Mouse (Mus musculus) CD4-positive, CD25-positive, alpha-beta regulatory T cell, adult 2 months (primary cell): Measurements from ENCODE around the gene Fam13c.

Experiments
- DNase-seq: peaks from one replicate; pipeline ENCODE4 v3.0.0-alpha.2; 2012; ENCODE audit warnings: low read depth, low spot score

The Fam13c gene

GRCm38 (mm10) chr10:70458574-70459263, 18.4 kb downstream of the Fam13c start:
- DNase-seq = no peak

DNA sequence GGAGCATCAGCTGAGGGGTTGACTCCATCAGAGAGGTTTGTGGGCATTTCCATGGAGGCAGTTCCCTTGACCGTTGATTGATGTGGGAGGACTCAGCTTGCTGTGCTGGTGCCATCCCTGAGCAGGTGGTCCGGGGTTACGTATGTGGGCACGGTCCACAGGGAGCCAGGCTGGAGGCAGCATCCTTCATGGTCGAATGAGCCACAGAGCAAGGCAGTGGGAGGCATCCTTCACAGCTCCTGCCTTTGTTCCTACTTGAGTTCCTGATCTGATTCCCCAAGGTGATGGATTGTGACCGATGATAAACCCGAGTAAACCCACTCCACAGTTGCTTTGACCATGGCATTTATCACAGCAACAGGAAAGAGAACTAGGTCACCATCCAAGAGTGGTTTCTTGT, 25.4 kb downstream of the Fam13c start:
- no peak for DNase-seq

GRCm38 (mm10) chr10:70470836-70471235, 30.6 kb downstream of the Fam13c start:
- no peak for DNase-seq

DNA sequence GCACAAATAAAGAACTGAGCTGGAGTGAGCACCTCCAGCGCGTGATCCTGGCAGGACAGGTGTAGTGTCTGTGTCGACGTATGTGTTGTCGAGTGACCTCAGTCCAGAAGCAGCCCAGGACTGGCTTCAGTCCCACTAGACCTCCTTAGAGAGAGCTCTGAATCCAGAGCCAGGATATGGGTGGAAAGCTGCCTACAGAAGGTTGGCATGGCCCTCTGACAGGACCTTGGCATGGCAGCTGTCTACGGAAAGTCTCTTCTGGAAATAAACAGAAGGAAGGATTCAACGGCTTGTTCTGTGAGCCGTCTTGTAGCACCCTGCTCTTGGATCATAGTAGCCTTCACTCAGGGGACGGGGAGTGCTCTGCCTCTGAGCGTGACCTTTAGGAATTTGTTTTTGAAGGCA, 37.5 kb downstream of the Fam13c start:
- no peak for DNase-seq

GRCm38 (mm10) chr10:70483736-70484135, 43.5 kb downstream of the Fam13c start:
- DNase-seq = no peak

DNA sequence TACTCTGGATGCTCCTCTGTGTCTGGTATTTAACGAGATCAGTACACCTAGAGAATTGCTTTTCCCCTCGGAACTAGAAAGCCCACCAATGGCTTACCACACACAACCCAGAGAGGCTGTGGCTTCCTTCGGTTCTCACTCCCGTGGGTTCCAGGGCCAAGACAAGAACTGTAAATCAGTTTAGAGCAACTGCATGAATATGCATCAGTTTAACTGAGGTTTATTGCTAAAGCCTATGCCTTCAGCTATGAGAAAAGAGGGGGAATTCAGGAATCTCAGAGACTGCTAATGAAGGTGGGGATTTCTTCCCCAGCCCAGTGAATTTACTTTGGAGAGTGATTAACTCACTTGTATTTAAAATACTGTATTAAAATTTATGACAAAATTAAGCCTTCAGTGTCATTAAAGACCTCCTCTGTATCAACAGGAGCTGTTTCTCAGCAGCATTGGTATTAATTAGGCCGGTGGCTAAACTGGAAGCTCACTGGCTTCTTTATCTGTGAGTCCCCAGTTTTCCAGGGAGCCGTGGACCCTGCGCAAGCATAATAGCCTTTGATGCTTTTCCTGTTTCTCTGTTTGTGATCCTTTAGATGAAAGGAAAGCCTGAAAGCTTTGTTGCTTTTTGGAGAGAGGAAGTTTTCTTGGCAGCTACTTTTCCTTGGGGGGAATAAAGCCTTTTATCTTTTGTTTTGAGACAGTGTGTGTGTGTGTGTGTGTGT, 44.4 kb downstream of the Fam13c start:
- no peak for DNase-seq

GRCm38 (mm10) chr10:70485287-70485612, 45.0 kb downstream of the Fam13c start:
- DNase-seq = no peak

- DNase-seq = no peak
Measured at GRCm38 (mm10) chr10:70486651-70487050, 46.4 kb downstream of the Fam13c start.

GRCm38 (mm10) chr10:70493891-70494290, 53.6 kb downstream of the Fam13c start:
- no peak for DNase-seq

GRCm38 (mm10) chr10:70494441-70494840, 54.2 kb downstream of the Fam13c start:
- DNase-seq = no peak

DNA sequence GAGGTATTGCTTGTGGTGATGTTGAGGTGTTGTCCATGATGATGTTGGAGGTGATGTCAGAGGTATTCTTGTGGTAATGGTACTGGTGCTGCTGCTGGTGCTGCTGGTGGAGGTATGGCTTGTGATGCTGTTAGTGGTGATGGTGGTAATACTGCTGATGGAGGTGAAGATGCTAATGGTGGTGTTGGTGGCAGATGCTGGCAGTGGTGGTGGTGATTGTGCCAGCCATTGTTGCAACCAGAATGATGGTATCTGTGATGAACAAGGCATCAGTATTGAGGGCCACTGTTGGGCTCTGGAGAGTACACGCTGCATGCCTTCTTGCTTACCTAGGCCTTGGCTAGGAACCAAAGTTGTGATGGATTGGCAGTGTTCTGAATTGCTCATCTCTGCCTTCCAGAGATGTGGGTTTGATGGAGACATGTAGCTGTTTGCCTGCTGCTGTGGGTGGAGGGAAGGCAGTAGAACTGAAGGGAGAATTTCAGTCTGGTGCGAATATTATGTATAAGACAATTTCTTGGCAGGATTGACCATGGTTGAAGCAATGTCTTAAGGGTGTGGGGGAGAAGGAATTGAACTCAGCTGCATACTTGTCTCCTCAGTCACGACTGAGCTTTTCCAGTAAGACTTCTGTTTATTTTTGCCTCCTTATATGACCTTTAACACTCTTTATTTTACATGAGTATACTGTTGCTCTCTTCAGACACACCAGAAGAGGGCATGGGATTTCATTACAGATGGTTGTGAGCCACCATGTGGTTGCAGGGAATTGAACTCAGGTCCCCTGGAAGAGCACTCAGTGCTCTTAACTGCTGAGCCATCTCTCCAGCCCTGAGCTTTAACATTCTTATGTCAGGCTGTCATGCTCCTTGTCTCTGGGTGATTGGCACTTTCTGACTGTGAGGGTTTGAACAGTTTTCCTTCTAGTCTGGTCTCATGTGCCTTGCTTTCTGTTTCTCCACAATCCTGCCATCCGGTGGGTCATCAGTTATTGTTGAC, 55.1 kb downstream of the Fam13c start:
- DNase-seq = no peak

DNA sequence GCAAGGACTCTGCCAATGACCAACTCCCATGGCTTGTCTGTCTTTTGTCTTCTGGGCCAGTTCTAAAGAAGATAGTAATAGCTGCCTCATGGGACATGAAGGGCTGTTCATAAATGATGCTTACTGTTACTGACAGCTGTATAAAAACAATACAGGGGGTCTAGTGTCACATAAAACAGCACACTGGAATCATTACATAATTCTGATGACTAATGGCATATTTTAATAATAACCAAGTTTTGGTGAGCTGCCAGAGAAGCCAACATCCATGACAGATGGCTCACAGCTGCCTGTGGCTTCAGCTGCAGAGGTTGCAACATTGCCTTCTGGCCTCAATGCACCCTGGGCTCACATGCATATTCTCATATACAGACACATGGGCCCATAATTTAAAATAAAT, 56.7 kb downstream of the Fam13c start:
- DNase-seq = no peak

- no peak for DNase-seq
Measured at GRCm38 (mm10) chr10:70498328-70498727, 58.0 kb downstream of the Fam13c start.

DNA sequence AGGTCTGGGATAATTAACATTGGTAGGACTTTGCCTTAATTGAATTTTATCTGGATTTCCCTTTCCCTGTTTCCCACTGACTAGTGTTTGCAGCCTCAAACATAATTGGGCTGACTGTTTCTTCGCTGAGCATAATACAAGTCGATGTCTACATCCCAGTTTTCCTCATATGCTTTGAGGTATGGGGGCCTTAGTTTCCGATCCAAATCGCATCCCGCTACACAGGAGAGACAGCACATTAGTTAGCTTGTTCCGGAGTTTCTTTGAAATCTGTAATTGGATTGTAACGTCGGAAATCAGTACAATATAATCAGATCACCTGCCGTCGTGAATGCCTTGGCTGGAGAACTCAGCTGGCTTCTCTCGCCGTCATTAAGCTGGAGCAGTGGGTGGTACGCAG, 59.0 kb downstream of the Fam13c start:
- no peak for DNase-seq

GRCm38 (mm10) chr10:70504871-70505270, 64.6 kb downstream of the Fam13c start:
- no peak for DNase-seq

DNA sequence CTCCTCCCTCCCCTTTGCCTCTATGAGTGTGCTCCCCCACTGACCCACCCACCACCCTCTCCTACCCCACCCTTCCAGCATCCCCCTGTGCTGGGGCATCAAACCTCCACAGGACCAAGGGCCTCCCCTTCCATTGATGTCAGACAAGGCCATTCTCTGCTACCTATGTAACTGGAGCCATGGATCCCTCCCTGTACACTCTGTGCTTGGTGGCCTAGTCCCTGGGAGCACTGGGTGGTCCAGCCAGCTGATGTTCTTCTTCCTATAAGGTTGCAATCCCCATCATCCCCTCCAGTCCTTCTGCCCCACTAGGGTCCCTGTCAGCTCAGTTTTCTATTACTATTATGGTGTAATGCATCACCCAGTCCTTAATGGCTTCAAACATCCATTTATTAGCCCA, 65.1 kb downstream of the Fam13c start:
- no peak for DNase-seq

- DNase-seq = no peak
Measured at GRCm38 (mm10) chr10:70505842-70506241, 65.6 kb downstream of the Fam13c start.

DNA sequence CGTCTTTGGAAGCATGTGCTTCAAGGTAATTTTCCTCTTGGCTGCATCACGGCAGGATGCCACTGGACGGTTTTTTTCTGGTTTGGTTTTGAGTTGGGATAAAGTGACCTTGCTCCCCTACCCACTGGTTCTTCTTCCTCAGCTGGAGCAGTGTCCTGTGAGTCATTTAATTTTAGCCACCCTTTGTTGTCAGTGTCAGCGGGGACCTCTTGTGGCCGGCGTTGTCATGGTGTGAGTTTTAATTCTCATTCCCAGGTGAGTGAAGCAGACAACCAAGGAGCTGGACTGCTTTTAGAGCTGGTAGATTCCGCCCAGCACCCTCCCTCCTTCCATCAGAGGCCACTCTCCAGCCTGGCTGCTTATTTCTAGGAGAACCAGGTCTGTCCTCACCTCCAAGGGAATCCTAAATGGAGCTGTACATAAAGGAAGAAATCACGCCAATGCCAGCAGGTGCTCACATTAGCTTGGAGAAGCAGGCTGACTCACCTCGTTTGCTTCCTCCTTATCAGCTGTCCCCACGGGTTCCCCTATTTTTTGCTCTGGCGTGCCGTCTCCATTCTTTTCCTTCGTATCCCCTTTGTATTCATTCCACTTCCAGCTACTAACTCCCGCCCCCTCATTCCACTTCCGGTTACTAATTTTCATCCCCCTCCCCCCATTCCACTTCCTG, 66.4 kb downstream of the Fam13c start:
- no peak for DNase-seq

- no peak for DNase-seq
Measured at GRCm38 (mm10) chr10:70507880-70508279, 67.6 kb downstream of the Fam13c start.

GRCm38 (mm10) chr10:70514848-70515247, 74.6 kb downstream of the Fam13c start:
- no peak for DNase-seq

- no peak for DNase-seq
Measured at GRCm38 (mm10) chr10:70516661-70517060, 76.4 kb downstream of the Fam13c start.

DNA sequence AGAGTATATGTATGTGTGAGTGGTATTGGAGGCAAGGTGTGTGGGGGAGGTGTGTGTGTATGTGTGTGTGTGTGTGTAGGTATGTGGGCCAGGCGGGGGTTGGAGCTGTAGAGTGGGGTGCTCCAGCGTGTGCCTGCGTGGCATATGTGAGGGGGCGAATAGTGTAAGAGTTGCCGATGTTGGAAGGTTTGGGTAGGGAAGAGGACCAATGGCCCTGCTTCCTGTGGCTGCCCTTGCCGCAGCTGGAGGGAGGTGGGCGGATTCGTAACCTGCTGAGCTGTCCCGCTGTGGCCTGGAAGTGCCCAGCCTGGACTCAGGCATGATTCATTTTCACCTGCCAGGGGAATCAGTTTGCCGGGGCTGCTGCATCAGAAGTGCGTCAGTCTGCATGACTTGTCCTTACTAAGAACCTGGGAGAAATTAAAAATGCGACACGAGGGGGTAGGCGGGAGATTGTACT, 79.4 kb downstream of the Fam13c start:
- DNase-seq = no peak
